Mouse (Mus musculus) megakaryocyte-erythroid progenitor cell, adult 5-6 weeks (primary cell): ENCODE measurements around the gene Usp35. TPM values are rescaled to one million over a fixed set of nuclear protein-coding genes. Genes with fewer than 3 reads are reported as not detected.

Experiments used
- ATAC-seq: replicated peaks from 2 replicates; pipeline ENCODE4 v1.8.0; 2016; ENCODE audit warnings: mild to moderate bottlenecking, inconsistent platforms; ENCODE audit not compliant: severe bottlenecking, poor library complexity, low FRiP score, low TSS enrichment
- total RNA-seq, 2 experiments: library from RNA; stranded (forward) in 1 of 2; stranded (reverse) in 1 of 2; fragments of 200-1000, 215-1000 nt in 1 of 2; fragments of >200 nt in 1 of 2; fragmentation: Nextera tagmentation in 1 of 2; gene quantifications; 2 replicates each; pipeline ENCODE4 v1.2.3; 2014 to 2017

Gene Usp35
- total RNA-seq, 2 experiments from 2014 or later: 0.44 TPM; not detected in 1

DNA sequence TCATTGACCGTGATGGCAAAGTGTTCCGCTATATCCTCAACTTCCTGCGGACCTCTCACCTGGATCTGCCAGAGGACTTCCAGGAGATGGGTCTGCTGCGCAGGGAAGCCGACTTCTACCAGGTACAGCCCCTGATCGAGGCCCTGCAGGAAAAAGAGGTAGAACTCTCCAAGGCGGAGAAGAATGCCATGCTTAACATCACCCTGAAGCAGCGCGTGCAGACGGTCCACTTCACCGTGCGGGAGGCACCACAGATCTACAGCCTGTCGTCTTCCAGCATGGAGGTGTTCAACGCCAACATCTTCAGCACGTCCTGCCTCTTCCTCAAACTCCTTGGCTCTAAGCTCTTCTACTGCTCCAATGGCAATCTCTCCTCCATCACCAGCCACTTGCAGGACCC, 15.6 kb upstream of the Usp35 start:
- ATAC-seq: no peak

DNA sequence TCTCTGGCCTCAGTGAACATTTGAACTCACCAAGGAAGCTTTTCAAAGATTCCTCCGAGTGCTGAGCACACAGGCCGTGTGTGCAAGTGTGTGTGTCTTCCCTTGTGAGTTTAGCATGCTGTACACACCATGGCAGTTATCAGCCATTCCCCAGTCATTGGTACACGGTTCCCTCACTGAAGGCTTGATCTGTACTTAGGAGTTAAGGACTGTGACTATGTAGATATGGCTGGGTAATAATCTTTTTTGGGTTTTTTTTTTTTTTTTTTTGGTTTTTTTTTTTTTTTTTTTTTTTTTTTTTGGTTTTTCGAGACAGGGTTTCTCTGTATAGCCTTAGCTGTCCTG, 15.0 kb upstream of the Usp35 start:
- peak; percentile 88 for ATAC-seq

DNA sequence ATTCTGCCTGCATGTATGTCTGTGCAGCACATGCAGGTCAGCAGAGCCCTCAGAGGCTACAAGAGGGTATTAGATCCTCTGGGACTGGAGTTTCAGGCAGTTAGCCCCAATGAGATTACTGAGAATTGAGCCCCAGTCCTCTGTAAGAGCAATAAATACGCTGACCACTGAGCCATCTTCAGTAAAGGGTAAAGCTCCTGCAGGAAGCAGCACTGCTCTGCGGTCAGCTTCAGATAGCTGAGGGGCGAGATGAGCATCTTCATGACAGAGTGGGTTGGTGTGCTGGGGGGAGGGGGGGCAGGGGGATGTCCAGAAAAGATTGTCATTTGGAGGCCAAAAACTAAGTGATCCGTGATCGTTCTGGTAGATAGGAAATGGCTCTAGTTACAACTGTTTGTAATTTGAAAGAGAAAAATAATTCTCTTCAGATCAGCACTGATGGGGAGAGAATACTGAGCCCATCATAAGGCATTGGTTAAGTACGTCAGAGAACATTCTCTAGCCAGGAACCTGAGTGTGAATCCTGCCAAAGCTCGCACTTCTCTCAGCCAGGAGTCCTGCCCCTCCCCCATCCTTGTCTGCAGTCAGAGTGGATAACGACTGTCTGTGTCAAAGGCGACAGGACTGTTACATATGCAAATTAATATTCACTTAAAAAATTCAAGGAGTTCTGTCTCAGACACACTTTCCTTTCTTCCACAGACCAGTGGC, 14.4 kb upstream of the Usp35 start:
- ATAC-seq: peak; percentile 15

DNA sequence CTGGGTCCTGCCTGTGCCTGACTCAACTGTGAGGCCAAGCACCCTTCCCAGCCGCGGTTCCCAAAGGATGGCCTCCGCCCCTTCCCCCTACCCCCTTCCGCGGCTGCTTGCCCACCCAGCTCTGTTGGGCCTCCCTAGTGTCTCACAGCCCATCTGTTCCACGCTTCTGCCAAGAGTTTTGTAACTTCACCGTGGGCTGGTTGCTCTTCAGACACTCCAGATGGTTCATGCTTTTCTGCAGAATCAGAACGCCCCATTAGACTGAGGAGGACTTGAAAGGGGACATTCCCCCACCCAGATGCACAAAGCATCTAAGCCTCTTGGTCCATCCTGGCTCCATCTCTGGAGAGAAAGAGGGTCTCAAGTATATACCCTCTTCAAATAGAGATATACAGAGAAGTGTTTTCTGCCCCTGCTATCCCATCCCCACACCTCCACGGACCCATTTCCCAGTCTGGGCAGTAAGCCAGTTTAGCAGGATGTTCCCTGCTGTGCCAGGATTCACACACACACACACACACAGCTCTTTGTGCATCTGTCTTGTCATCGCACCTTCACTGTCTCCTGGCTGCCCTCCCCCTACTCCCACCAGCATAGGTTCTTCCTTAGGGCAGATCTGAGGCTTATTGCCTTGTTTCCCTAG, 13.5 kb upstream of the Usp35 start:
- no peak for ATAC-seq

DNA sequence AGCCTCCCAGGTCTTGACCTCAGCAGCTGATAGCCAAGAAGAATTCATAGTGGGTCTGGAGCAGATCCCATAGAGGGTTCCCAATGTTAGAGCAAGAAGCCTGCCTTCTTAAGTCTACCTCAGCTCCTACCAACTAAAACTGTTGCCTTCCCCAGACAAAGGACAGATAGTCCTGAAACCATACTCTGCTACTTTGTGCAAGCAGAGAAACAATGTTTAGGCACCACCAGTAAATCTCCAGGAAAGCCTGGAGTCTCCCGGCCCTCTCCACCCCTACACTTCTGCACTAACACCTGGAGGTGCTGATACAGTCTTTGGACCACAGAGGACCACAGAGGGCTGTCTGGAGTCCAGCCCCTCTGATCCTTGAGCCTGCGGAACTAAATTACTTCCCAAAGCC, 12.8 kb upstream of the Usp35 start:
- ATAC-seq: no peak

DNA sequence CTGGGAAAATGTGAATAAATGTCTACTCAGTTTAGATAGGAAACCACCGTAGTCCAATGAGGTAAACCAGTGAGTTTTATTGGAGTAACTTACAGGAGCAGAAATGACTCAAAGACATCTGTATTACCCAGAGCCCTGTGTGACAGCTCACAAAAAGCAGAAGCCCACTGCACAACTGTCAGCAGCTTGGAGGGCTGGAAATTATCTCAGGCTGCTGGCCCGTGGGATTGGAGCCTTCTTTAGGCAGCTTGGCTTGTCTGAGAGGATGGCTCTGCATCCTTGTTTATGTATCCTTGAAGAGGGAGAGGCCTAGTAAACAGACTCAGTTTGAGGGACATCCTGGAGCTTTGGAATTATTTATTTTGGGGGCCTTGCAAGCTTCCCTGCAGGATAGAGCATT, 11.1 kb upstream of the Usp35 start:
- no peak for ATAC-seq

DNA sequence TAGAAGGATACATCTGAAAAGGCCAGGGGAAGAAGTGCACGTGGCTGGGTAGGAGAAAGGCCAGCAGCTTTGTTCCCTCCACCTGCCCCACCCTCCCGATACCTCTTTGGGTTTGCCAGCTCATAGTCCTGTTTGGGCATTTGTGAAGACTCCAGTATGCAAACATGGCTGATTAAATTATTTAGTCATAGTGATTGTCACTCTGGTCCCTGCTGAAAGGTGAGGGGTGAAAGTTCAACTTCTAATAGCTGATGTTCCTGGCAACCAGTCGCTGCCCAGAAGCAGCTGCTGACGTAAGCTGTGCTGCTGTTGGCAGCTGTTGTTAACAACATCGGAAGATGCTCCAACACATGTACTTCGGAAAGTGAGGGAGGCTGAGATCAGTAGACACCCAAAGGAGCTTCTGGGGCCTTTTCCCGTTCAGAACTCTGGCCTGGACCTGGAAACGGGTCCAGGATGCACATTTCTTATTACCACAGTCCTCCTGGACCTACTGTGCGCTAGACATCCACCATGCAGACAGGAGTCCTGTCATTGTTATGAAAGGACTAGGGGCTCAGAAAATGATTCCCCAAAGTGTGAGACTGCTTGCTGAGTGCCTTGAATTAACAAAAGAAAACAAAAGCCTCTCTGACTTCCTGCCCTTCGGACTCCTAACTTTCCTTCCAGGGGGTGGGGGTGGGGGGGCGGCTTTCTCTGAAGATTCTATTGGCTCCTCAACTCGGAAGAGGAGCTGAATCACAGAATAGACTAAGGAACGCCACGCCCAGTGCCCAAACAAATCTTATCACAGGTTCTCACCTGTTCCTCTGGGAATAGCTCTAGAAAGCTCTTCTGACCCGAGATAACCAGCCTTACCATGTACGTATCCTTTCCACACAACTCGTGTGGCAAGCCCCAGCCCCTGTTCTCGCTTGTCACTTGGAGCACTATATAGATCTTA, 9.4 kb upstream of the Usp35 start:
- peak; percentile 75 for ATAC-seq

DNA sequence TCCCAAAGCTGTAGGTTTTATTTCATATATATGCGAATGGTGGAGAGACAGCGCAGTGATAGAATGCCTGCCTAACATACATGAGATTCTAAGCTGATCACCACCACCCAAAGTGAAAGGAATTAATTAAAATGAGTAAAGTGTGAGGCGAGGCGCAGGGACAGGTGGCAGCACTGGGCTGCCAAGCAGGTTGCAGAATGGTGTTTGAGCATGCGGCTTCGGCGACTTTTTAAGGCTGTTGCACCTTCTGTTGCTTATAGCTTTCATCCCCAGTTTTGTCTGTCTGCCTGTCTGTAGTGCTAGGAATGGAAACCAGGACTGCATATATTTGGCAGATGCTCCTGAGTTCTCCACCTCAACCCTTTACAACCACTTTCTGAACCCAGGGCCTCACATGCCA, 7.8 kb upstream of the Usp35 start:
- no peak for ATAC-seq

DNA sequence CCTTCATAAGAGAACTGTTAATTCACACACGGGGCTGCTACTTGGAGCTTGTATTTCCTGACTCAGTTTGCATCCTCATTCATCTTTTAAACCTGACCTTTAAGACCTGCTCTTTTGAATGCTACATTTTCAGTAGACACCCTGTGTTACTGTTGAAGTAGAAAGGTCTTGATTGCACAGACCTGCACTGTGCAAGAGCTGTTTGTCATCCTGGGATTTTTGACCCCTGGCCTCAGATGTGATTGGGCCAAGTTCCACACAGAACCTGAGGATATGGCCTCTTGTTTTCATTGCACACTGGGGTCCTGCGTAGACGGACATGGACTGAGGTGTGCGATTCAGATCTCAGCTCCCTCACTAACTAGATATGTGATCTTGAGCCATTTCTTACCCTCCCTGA, 6.8 kb upstream of the Usp35 start:
- no peak for ATAC-seq

DNA sequence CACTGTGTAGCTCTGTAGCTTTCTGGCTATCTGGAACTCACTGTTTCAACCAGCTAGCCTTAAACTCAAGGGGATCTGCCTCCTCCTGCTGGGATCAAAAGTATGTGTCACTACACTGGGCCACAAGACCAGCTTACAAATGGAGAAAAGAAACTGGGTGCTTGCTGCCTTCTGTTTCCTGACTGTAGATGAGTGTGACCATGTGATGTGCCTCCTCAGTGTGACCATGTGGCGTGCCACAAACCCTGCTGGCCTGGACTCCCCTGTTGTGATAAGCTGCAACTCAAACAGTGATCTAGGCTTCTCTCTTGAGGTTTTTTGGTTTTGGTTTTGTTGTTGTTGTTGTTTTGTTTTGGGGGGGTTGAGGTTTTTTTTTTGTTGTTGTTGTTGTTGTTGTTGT, 4.9 kb upstream of the Usp35 start:
- 0 out of 2 replicates have a peak, but pooled peaks have one; percentile 19 for ATAC-seq

DNA sequence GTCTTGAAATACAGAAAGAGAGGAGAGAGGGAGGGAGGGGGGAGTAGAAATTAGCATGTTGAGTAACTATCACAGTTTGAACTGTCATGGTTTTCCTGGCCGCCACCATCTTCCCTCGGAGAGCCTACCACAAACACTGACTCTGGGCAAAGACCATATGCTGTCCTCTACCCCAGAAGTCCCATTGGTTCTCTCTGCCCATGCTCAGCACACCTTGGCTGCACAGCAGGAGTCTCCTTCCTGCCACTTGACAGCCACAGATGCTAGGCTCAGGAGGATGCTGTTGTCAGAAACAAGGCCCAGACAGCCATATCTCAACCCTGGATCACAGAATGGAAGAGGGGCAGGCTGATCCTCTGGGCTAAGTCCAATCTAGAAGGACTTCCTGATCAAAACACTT, 2.6 kb upstream of the Usp35 start:
- ATAC-seq: no peak

DNA sequence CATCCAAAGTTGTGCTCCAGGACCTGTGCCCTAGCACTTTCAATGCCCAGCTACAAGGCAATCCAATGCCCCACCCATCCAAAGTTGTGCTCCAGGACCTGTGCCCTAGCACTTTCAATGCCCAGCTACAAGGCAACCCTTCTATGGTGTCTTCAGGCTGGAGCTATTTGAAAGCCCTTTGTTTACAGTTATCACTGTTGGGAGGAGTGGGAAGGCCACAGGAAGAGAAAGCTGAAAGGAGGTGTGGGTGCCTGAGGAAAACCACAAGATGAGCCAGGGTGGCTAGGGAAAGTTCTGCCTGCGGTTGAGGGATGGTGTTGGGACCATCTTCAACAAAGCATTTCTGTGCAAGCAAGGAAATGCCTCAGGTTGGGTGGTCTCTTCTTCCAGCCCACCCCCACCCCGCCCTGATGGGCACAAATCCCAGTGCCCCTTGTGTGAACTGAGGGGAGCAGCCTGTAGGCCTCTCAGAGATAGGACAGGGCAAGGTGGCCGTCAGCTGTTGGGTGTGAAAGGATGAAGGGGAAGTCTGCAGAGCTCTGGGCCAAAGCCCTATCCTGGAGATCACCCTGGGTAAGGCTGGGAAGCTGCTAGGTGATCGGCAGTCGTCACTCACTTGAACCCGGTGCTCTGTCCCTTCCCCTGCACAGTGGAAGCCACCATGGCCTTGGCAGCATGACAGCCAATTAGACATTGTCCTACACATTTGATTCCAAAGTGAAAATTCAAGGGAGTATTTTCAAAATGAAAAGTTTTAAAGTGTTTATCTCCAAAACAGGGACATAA, 1.5 kb upstream of the Usp35 start:
- ATAC-seq: no peak

DNA sequence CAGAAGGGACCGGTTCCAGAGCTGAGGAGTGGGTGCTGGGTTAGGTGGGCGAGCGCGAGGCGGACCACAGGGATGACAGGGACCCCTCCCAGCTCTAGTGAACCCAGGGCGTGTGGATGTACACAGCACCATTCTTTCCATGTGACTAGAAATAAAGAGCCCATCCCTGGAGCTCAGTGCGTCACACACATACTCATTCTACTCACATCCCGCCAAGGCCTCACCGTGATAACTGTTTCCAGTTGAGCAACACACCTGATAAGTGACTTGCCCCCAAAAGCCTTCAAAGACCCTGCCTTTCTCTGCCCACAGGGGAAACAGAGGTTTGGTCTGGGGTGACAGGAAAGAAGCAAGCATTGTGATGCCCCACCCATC, 834 bp upstream of the Usp35 start:
- 0 out of 2 replicates have a peak, but pooled peaks have one; percentile 1 for ATAC-seq

DNA sequence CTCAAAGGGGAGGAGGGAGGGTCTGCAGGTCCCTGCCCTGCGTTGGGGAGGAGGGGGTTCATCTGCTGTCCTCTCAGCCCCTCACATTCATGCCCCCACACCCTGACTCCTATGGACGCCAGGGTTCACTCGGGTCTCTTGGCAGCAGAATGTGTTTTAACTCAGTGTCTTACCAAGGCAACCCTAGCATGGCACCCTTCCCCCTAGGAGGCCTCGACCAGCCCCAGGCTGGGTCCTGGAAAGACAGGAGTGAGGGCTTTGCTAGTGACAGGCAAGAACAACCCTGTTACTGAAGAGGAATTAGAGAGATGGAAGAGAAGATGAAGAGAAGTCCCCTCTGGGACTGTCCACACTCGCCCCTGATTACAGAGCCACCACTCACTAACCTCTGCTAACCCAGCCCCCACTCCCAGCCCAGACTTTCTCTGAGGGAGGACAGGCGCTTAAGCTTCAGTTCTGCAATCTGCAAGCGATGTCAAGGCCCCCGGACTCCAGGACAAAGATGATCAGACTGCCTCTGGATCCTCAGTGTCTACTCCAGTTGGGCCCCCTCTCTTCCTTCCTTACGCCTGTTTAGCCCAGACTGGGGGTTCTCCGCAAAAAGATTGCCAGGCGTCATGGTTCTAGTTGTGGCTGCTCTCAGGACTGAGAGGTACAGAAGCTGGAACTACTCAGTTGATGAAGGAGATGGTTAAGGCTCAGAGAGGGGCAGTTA, 732 bp downstream of the Usp35 start:
- ATAC-seq: no peak

DNA sequence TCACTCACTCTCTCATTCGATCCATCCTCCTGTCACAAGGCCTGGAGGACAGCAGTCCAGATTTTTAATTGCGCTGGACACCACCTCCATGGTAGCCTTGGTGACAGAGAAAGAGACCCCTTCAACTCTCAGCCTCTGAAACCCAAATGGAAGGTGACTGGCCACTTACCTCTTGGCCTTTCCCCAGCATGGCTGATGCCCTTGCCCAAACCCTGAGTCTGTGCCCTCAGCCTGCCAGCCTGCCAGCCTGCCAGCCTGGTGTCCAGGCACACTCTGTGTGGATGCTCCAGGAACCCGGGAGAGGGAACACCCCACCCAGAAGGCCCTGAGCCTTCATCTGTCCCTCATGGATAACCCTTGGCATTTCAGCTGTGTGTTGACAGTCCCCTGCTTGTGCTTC, 2.1 kb downstream of the Usp35 start:
- ATAC-seq: no peak

DNA sequence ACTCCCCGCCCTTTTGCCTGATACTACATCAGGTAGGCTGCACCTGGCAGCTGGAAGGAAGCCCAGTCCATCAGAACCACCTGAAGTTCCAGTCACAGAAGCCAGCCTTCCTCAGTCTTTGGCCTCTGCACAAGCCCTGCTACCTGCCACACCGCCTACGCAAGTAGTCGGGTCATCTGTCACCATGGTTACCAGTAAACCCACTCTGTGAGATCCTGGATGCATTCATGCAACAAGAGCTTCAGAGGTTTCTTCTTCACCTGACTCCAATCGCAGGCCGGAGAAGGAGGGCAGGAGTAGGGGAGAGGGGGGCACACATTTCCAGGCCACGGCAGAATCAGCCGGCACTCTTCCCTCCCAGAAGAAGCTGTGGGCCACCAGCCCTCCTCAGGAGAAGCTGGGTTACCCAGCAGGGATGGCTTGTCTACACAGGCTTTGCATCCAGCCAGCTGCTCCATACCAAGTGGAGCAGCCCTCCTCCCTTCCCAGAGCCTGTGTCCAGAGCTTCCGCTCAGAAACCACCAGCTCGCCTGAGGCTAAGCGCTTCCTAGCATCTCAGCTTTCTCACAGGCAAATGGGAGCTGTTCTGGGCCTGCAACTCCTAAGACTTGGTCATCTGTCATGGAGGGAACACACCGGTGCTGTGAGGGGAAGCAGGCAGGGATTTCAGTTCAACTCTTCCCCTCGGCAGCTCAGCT, 2.8 kb downstream of the Usp35 start:
- ATAC-seq: no peak

DNA sequence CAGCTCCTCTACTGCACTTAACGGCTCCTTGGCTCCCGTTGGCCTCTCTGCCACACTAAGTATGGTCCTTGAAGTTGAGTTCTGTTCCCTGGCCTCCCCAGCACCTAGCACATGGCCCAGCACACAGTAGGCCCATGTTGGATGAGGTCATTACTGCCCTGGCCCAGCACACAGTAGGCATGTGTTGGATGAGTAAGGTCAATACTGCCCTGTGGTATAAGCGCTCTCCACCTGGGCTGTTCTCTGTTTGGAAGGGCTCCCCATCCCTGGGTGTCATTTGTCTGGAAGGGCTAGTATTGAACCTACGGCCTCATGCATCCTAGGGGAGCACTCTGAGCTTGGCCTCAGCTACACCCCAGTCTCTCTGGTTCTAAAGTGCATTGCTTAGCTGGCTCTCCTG, 4.4 kb downstream of the Usp35 start:
- ATAC-seq: no peak

DNA sequence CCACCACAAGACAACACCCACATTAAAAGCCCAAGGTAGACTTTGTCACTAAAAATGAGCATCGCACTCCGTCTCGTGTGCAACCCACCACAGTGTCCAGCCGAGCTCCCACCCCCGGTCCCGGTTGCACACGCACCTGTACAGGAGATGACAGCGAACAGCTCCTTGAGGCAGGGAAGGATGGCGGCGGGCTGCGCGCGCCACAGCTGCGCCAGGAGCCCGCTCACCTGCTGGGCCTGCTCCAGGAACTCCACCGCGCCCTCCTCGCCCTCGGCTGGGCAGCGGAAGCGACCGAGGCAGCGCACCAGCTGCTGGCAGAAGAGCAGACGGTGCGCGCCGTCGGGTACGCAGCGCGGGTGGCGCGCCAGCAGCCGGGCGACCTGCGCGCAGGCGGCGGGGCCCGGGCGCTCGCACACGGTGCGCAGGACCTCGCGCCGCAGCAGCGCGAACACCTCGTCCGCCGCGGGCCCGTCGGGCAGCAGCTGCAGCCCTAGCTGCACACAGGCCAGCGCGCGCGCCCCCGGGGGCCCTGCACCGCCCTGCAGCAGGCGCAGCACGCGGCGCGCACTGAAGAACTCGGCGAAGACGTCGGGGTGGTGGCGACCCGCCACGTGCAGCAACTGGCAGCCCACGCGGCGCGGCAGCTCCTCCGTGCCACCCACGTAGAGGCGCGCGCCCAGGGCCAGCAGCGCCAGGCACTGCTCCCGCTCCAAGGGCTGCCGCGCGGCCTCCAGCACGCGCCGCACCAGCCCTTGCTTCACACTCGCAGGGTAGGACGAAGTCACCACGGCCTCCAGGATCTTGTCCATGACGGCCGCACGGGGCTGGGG, 6.4 kb downstream of the Usp35 start:
- ATAC-seq: no peak
